Mouse (Mus musculus) embryonic facial prominence, embryonic 12.5 days (tissue): ENCODE measurements around the gene Serpinb1c. TPM values are rescaled to one million over a fixed set of nuclear protein-coding genes. Genes with fewer than 3 reads are reported as not detected.
"Not testable (repeated sequence)": the region's sequence is repeated elsewhere in the genome, so short reads cannot be mapped to it uniquely, and the experiment has no call there.

Source experiments
- ATAC-seq: fragments of 200-750 bp; cut with Nextera tagmentation; 2 replicates; pipeline ENCODE4 v1.8.0; 2017; ENCODE audit not compliant: insufficient number of reproducible peaks, insufficient read depth, low FRiP score, low TSS enrichment
- H3K27ac ChIP-seq: fragments of 300-500 bp; sonication (generic); 2 replicates; pipeline ENCODE4 v1.5.1; 2016; ENCODE audit warnings: mild to moderate bottlenecking
- H3K27me3 ChIP-seq: fragments of 300-500 bp; sonication (generic); 2 replicates; pipeline ENCODE4 v1.6.1; 2016; ENCODE audit warnings: mild to moderate bottlenecking, moderate library complexity
- H3K36me3 ChIP-seq: fragments of 300-500 bp; sonication (generic); 2 replicates; pipeline ENCODE4 v1.6.1; 2016; ENCODE audit warnings: mild to moderate bottlenecking
- H3K4me1 ChIP-seq: fragments of 300-500 bp; sonication (generic); 2 replicates; pipeline ENCODE4 v1.6.1; 2016
- H3K4me2 ChIP-seq: fragments of 300-500 bp; sonication (generic); replicated peaks from 2 replicates; pipeline ENCODE4 v1.6.1; 2016; ENCODE audit warnings: mild to moderate bottlenecking, moderate library complexity
- H3K4me3 ChIP-seq: fragments of 300-500 bp; sonication (generic); 2 replicates; pipeline ENCODE4 v1.5.1; 2016; ENCODE audit warnings: mild to moderate bottlenecking
- H3K9ac ChIP-seq: fragments of 300-500 bp; sonication (generic); 2 replicates; pipeline ENCODE4 v1.6.1; 2016; ENCODE audit warnings: mild to moderate bottlenecking, moderate library complexity
- H3K9me3 ChIP-seq: fragments of 300-500 bp; sonication (generic); 2 replicates; pipeline ENCODE4 v1.6.1; 2016; ENCODE audit warnings: mild to moderate bottlenecking, moderate library complexity
- WGBS: fragments of 180-500 bp; shearing (Covaris S2); methylation state at CpG from one replicate; pipeline ENCODE4 v1.1.7; 2016; 5-methylcytosine and 5-hydroxymethylcytosine counted together
- polyA plus RNA-seq: library from polyadenylated mRNA; unstranded; fragments of >200 nt; fragmentation: Nextera tagmentation; extraction: Ambion mirVana; gene quantifications from 2 replicates; pipeline ENCODE4 v1.2.1, GENCODE M21; 2016

Gene Serpinb1c
- polyA plus RNA-seq, 1 experiment from 2014 or later: not detected

- ATAC-seq: peak; percentile 91; the same call in 1 of the 2 replicates
- WGBS: 31% methylated on average over 8 of the region's 8 CpGs
Measured at GRCm38 (mm10) chr13:32903211-32903873, 5.3 kb upstream of the Serpinb1c start.

GRCm38 (mm10) chr13:32902481-32903015, 4.5 kb upstream of the Serpinb1c start:
- Histone ChIP-seq H3K4me3 (no peak overlapping the region), H3K4me2 (no peak overlapping the region), H3K9ac (no peak overlapping the region), H3K9me3 (no peaks in the 10 kb centered on the region), H3K4me1 (no peaks in the 10 kb centered on the region), H3K27me3 (no peaks in the 10 kb centered on the region), H3K27ac (no peak overlapping the region), H3K36me3 (no peaks in the 10 kb centered on the region)
- no peak for ATAC-seq
- 16% methylated on average over 4 of the region's 4 CpGs for WGBS

More at GRCm38 (mm10) chr13:32903211-32903873, 5.3 kb upstream of the Serpinb1c start:
- Histone ChIP-seq H3K27me3 (no peaks in the 10 kb centered on the region), H3K4me2 (no peak overlapping the region), H3K9me3 (no peaks in the 10 kb centered on the region), H3K27ac (no peak overlapping the region), H3K4me1 (no peaks in the 10 kb centered on the region), H3K4me3 (no peak overlapping the region), H3K36me3 (no peaks in the 10 kb centered on the region), H3K9ac (no peak overlapping the region)

DNA sequence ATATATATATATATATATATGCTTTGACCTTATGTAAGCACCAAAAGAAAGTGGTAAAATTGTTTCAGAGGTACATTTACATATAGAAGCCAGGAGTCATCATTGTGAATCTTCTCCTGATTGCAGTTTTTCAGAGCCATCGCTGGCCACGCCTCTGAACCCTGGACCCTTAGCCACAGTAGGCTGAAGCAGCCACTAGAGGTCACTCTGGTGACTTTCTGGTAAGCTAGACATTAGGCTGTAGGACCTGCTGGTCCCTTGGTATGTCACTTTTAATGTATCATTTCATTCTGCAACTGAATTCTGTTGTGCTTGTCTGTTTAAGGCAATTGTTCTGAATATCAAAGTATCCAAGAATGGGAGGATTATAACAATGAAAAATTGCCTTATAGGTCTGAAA, 2.6 kb upstream of the Serpinb1c start:
- Histone ChIP-seq H3K36me3 (no peaks in the 10 kb centered on the region), H3K4me3 (no peak overlapping the region), H3K4me1 (no peaks in the 10 kb centered on the region), H3K27me3 (no peaks in the 10 kb centered on the region), H3K9me3 (no peaks in the 10 kb centered on the region), H3K4me2 (no peak overlapping the region), H3K27ac (no peak overlapping the region), H3K9ac (no peak overlapping the region)
- ATAC-seq: no peak
- WGBS: 19% methylated on average over 2 of the region's 2 CpGs

- H3K9me3 ChIP-seq, H3K27ac ChIP-seq, H3K27me3 ChIP-seq, ATAC-seq, H3K36me3 ChIP-seq, H3K9ac ChIP-seq, H3K4me3 ChIP-seq, H3K4me2 ChIP-seq, H3K4me1 ChIP-seq: not testable (repeated sequence)
- whole genome bisulfite sequencing: 59% methylated on average over 2 of the region's 2 CpGs
Measured at GRCm38 (mm10) chr13:32899114-32899513, 1.1 kb upstream of the Serpinb1c start.

- Histone ChIP-seq H3K4me1 (no peaks in the 10 kb centered on the region), H3K9me3 (no peaks in the 10 kb centered on the region), H3K4me2 (no peak overlapping the region), H3K27me3 (no peaks in the 10 kb centered on the region), H3K36me3 (no peaks in the 10 kb centered on the region), H3K27ac (no peak overlapping the region), H3K4me3 (no peak overlapping the region), H3K9ac (no peak overlapping the region)
- ATAC-seq: no peak
- WGBS: 69% methylated on average over 4 of the region's 4 CpGs
Measured at GRCm38 (mm10) chr13:32896931-32897330, 1.1 kb downstream of the Serpinb1c start.

- ATAC-seq: no peak
Measured at GRCm38 (mm10) chr13:32884755-32885154, 13.3 kb downstream of the Serpinb1c start.

GRCm38 (mm10) chr13:32873862-32874261, 24.1 kb downstream of the Serpinb1c start:
- no peaks in the 10 kb centered on the region for H3K27me3 ChIP-seq
- no peak overlapping the region for H3K9ac ChIP-seq
- 60% methylated on average over 1 of the region's 1 CpGs for WGBS
- no peak overlapping the region for H3K4me3 ChIP-seq
- H3K27ac ChIP-seq: no peak overlapping the region
- H3K9me3 ChIP-seq: no peaks in the 10 kb centered on the region
- H3K36me3 ChIP-seq: no peaks in the 10 kb centered on the region
- H3K4me2 ChIP-seq: no peak overlapping the region
- H3K4me1 ChIP-seq: no peaks in the 10 kb centered on the region
- no peak for ATAC-seq

More at GRCm38 (mm10) chr13:32884755-32885154, 13.3 kb downstream of the Serpinb1c start:
- no peak overlapping the region for H3K9ac ChIP-seq
- H3K4me2 ChIP-seq: no peak overlapping the region
- H3K4me3 ChIP-seq: no peak overlapping the region
- H3K27me3 ChIP-seq: no peaks in the 10 kb centered on the region
- no peak overlapping the region for H3K27ac ChIP-seq
- H3K4me1 ChIP-seq: no peaks in the 10 kb centered on the region
- no peaks in the 10 kb centered on the region for H3K9me3 ChIP-seq
- H3K36me3 ChIP-seq: no peaks in the 10 kb centered on the region

GRCm38 (mm10) chr13:32868843-32869242, 29.2 kb downstream of the Serpinb1c start:
- H3K9me3 ChIP-seq: no peaks in the 10 kb centered on the region
- ATAC-seq: no peak
- no peak overlapping the region for H3K4me3 ChIP-seq
- no peak overlapping the region for H3K4me2 ChIP-seq
- 73% methylated on average over 5 of the region's 5 CpGs for WGBS
- H3K9ac ChIP-seq: no peak overlapping the region
- no peak overlapping the region for H3K27ac ChIP-seq
- H3K36me3 ChIP-seq: no peaks in the 10 kb centered on the region
- H3K4me1 ChIP-seq: no peaks in the 10 kb centered on the region
- H3K27me3 ChIP-seq: no peaks in the 10 kb centered on the region

DNA sequence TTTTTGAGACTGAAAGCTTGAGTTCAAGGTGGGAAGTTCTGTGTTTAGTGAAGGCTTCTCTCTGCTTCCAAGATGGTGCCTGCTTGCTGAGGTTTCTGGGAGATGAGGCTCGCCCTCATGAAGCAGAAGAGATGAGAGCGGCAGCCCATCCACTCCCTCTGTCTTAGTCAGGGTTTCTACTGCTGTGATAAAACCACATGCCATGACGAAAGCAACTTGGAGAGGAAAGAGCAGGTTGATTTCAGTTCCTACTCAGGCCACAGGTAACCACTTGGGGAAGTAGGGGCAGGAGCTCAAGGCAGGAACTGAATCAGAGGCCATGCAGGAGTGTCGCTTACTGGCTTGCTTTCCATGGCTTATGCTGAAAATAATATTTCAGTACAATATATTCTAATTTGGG, 29.8 kb downstream of the Serpinb1c start:
- H3K27me3 ChIP-seq, H3K27ac ChIP-seq, H3K4me2 ChIP-seq, H3K9me3 ChIP-seq, H3K9ac ChIP-seq, H3K4me1 ChIP-seq, H3K4me3 ChIP-seq, ATAC-seq, H3K36me3 ChIP-seq: not testable (repeated sequence)
- 82% methylated on average over 4 of the region's 4 CpGs for WGBS

GRCm38 (mm10) chr13:32867030-32867429, 31.0 kb downstream of the Serpinb1c start:
- H3K27ac ChIP-seq: no peak overlapping the region
- 40% methylated on average over 2 of the region's 2 CpGs for WGBS
- H3K4me3 ChIP-seq: no peak overlapping the region
- no peaks in the 10 kb centered on the region for H3K27me3 ChIP-seq
- no peak for ATAC-seq
- no peak overlapping the region for H3K9ac ChIP-seq
- H3K36me3 ChIP-seq: no peaks in the 10 kb centered on the region
- H3K4me1 ChIP-seq: no peaks in the 10 kb centered on the region
- H3K4me2 ChIP-seq: no peak overlapping the region
- H3K9me3 ChIP-seq: no peaks in the 10 kb centered on the region

DNA sequence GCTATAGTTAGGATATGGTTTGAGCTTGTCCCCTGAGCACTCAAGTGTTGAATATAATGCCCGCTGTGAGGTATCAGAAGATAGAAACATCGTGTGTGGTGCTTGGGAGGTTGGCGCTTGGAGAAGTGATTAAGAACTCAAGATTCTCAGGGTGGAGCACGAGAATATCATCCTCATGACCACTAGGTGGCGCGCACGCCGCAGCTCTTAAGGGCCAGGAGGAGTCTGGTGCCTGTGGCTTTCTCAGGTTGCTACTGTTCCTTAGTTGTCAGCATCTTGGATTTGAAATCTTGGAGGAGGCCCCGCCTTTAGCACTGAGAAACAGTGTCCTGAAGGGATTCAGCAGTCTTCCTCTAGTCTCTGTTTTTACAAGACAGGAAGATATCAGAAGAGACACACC, 31.5 kb downstream of the Serpinb1c start:
- Histone ChIP-seq H3K9ac (no peak overlapping the region), H3K27ac (no peak overlapping the region), H3K9me3 (no peaks in the 10 kb centered on the region), H3K4me3 (no peak overlapping the region), H3K27me3 (no peaks in the 10 kb centered on the region), H3K36me3 (no peaks in the 10 kb centered on the region), H3K4me2 (no peak overlapping the region), H3K4me1 (no peaks in the 10 kb centered on the region)
- 7% methylated on average over 9 of the region's 9 CpGs for WGBS
- no peak for ATAC-seq

DNA sequence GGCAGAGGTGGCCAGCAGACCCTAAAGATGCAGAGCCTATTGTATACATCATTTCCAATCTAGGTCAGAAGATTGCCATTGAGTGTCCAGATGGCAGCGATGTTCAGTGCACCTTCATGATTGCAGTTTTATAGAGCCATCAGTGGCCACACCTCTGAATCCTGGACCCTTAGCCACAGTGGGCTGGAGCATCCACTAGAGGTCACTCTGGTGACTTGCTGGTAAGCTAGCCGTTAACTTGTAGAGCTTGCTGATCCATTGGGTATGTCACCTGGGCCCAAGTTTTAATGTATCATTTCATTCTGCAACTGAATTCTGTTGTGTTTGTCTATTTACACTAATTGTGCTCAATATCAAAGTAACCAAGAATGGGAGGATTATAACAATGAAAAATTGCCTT, 32.4 kb downstream of the Serpinb1c start:
- no peak for ATAC-seq
- no peak overlapping the region for H3K4me3 ChIP-seq
- no peak overlapping the region for H3K27ac ChIP-seq
- 69% methylated on average over 2 of the region's 2 CpGs for WGBS
- no peaks in the 10 kb centered on the region for H3K36me3 ChIP-seq
- no peaks in the 10 kb centered on the region for H3K27me3 ChIP-seq
- no peaks in the 10 kb centered on the region for H3K4me1 ChIP-seq
- H3K4me2 ChIP-seq: no peak overlapping the region
- no peaks in the 10 kb centered on the region for H3K9me3 ChIP-seq
- H3K9ac ChIP-seq: no peak overlapping the region
